Comparison of ENCODE assay signal across 7 mouse cellular contexts in the genomic region with DNA sequence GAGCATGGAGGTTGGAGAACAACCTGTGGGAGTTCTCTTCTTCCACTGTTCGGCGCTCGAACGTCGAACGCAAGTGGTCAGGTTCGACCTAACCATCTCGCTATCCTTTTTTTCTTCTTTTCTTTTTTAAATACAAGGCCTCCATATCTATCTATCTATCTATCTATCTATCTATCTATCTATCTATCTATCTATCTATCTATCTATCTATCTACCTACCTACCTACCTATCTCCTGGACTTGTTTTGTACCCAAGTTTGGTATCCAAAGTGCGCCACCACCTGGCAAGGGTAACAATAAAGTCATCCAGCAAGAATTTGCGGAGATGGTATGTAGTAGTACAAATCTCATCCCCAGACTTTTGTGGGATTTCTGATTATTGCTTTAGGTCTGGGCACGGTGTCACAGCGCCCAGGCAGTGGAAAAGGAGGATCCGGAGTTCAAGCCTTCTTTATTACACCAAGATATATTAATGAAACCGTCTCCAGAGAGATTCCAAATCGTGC. TPM values are rescaled to one million over a fixed set of nuclear protein-coding genes. Genes with fewer than 3 reads are reported as not detected.
A peak's percentile ranks its signal among the peaks of the same experiment; 100 is the strongest.
DNase-seq lines count a peak whose midpoint lies in the region; ATAC-seq and TF ChIP-seq lines count a peak whose summit lies in the region.

A gene (minus strand): TSS at position 51 of the 506 bp plus-strand sequence.

- intact Hi-C loops in left cerebral cortex, postnatal 14 days (cut with DNase I), result no loop called here

- no peaks in the 10 kb centered on the region for H3K27me3 ChIP-seq in forebrain, embryonic 15.5 days
- H3K27me3 ChIP-seq in hindbrain, embryonic 12.5 days, result no peaks in the 10 kb centered on the region
- no peaks in the 10 kb centered on the region for H3K27me3 ChIP-seq in stomach, postnatal 0 days (ENCODE audit: control insufficient read depth, insufficient read depth, low read length)

- peak; percentile 76 for DNase-seq in ES-CJ7 (ENCODE audit: low read depth, low spot score)
- peak; percentile 74 for DNase-seq in adrenal gland, postnatal 14 days
- DNase-seq in left cerebral cortex, postnatal 14 days (ENCODE audit: low spot score in 2 of 2), result no peak
- peak; percentile 56 for DNase-seq in stomach, postnatal 0 days (ENCODE audit: low spot score)

- peaks cover 28% of the 10 kb centered on the region for H3K36me3 ChIP-seq in forebrain, embryonic 15.5 days
- peaks cover 31% of the 10 kb centered on the region for H3K36me3 ChIP-seq in hindbrain, embryonic 12.5 days
- H3K36me3 ChIP-seq in stomach, postnatal 0 days (ENCODE audit: control insufficient read depth, insufficient read depth, low read length), result peaks cover 3% of the 10 kb centered on the region; the same call in 1 of the 2 replicates

- H3K4me2 ChIP-seq in forebrain, embryonic 15.5 days (replicated peaks), result peak within 1 kb of the TSS; percentile 88
- peak within 1 kb of the TSS; percentile 81 for H3K4me2 ChIP-seq in hindbrain, embryonic 12.5 days (replicated peaks)
- peak within 1 kb of the TSS; percentile 56 for H3K4me2 ChIP-seq in stomach, postnatal 0 days (replicated peaks; ENCODE audit: low read depth)

- TF ChIP-seq CTCF in stomach, postnatal 0 days (IDR thresholded peaks at IDR 0.05; ENCODE audit: low read depth), result peak; percentile 67

- no peaks in the 10 kb centered on the region for H3K9me3 ChIP-seq in forebrain, embryonic 15.5 days
- no peaks in the 10 kb centered on the region for H3K9me3 ChIP-seq in hindbrain, embryonic 12.5 days (replicated peaks)
- no peaks in the 10 kb centered on the region for H3K9me3 ChIP-seq in stomach, postnatal 0 days (ENCODE audit: control insufficient read depth, low read length)

- H3K27ac ChIP-seq in forebrain, embryonic 15.5 days (replicated peaks), result peak within 1 kb of the TSS; percentile 91
- peak within 1 kb of the TSS; percentile 91 for H3K27ac ChIP-seq in hindbrain, embryonic 12.5 days
- peak within 1 kb of the TSS; percentile 87 for H3K27ac ChIP-seq in stomach, postnatal 0 days (replicated peaks)

- peaks cover 56% of the 10 kb centered on the region for H3K4me1 ChIP-seq in forebrain, embryonic 15.5 days
- H3K4me1 ChIP-seq in hindbrain, embryonic 12.5 days, result peaks cover 49% of the 10 kb centered on the region
- peaks cover 6% of the 10 kb centered on the region for H3K4me1 ChIP-seq in stomach, postnatal 0 days (replicated peaks; ENCODE audit: control insufficient read depth, insufficient read depth)

- WGBS in forebrain, embryonic 15.5 days, result 15% methylated on average over 15 of the region's 15 CpGs
- whole genome bisulfite sequencing in hindbrain, embryonic 12.5 days, result 13% methylated on average over 15 of the region's 15 CpGs
- 10% methylated on average over 15 of the region's 15 CpGs for WGBS in stomach, postnatal 0 days

- H3K9ac ChIP-seq in forebrain, embryonic 15.5 days (replicated peaks), result peak within 1 kb of the TSS; percentile 89
- H3K9ac ChIP-seq in hindbrain, embryonic 12.5 days, result peak within 1 kb of the TSS; percentile 94
- peak within 1 kb of the TSS; percentile 82 for H3K9ac ChIP-seq in stomach, postnatal 0 days (ENCODE audit: low read length)

- no peak for TF ChIP-seq EP300 in stomach, postnatal 0 days (optimal IDR thresholded peaks at IDR 0.05)

- peak within 1 kb of the TSS; percentile 87 for H3K4me3 ChIP-seq in forebrain, embryonic 15.5 days
- peak within 1 kb of the TSS; percentile 76 for H3K4me3 ChIP-seq in hindbrain, embryonic 12.5 days
- peak within 1 kb of the TSS; percentile 64 for H3K4me3 ChIP-seq in stomach, postnatal 0 days (ENCODE audit: low read depth, low read length)

- no peak for ATAC-seq in forebrain, embryonic 15.5 days (replicated peaks)
- ATAC-seq in hindbrain, embryonic 12.5 days (ENCODE audit: low FRiP score), result no peak
- 0 out of 2 replicates have a peak, but pooled peaks have one; percentile 7 for ATAC-seq in megakaryocyte progenitor cell, adult 5-6 weeks (replicated peaks; ENCODE audit: poor library complexity)
- ATAC-seq in stomach, postnatal 0 days (ENCODE audit: low FRiP score, low TSS enrichment), result no peak

RNA-seq across cellular contexts. Expression of the gene that starts here (rescaled TPM):
- 384 and 477 TPM in 2 replicates for total RNA-seq in adrenal gland, postnatal 14 days (2021)
- polyA plus RNA-seq in forebrain, embryonic 15.5 days (2015; fragmentation: Nextera tagmentation; extraction: Ambion mirVana), result 763 and 830 TPM in 2 replicates
- 899 and 939 TPM in 2 replicates for polyA plus RNA-seq in hindbrain, embryonic 12.5 days (2016; fragmentation: Nextera tagmentation; extraction: Ambion mirVana)
- 100 to 1,000 TPM; 234 to 241 TPM for total RNA-seq in left cerebral cortex, postnatal 14 days (2021)
- total RNA-seq in megakaryocyte progenitor cell, adult 5-6 weeks (2015), result 632 and 667 TPM in 2 replicates
- total RNA-seq in megakaryocyte progenitor cell, adult 5-6 weeks (2017), result 1,515 and 1,624 TPM in 2 replicates
- 956 and 1,016 TPM in 2 replicates for polyA plus RNA-seq in stomach, postnatal 0 days (2015; fragmentation: Nextera tagmentation; extraction: Ambion mirVana)

Comparison
In these comparisons a context has a peak if more than half of its experiments do, and no peak if none do; other contexts are left out.
1. DNase-seq: peak in ES-CJ7 (single experiment), adrenal gland, postnatal 14 days (single experiment) and stomach, postnatal 0 days (single experiment); none in left cerebral cortex, postnatal 14 days (0 of 2).
2. Peak in every context shown above with its lines, with median percentiles within 50 percentile points of each other: H3K27ac ChIP-seq, H3K4me2 ChIP-seq, H3K4me3 ChIP-seq and H3K9ac ChIP-seq.